Mouse (Mus musculus) intestine, embryonic 16.5 days (tissue): ENCODE data around the gene Osbp2. TPM values are rescaled to one million over a fixed set of nuclear protein-coding genes. Genes with fewer than 3 reads are reported as not detected.

Source experiments
- ATAC-seq: fragments of 200-750 bp; cut with Nextera tagmentation; 2 replicates; pipeline ENCODE4 v1.8.0; 2017; ENCODE audit warnings: moderate TSS enrichment, moderate library complexity
- H3K27ac ChIP-seq: fragments of 300-500 bp; sonication (generic); 2 replicates; pipeline ENCODE4 v1.5.1; 2014; ENCODE audit warnings: mild to moderate bottlenecking, low read length
- H3K27me3 ChIP-seq: fragments of 300-500 bp; sonication (generic); replicated peaks from 2 replicates; pipeline ENCODE4 v1.6.1; 2014; ENCODE audit warnings: low read length, control low read depth, mixed read lengths; ENCODE audit not compliant: control insufficient read depth, insufficient read depth
- H3K36me3 ChIP-seq: fragments of 300-500 bp; sonication (generic); 2 replicates; pipeline ENCODE4 v1.6.1; 2014; ENCODE audit warnings: low read length, control low read depth; ENCODE audit not compliant: control insufficient read depth, insufficient read depth
- H3K4me1 ChIP-seq: fragments of 300-500 bp; sonication (generic); 2 replicates; pipeline ENCODE4 v1.6.1; 2014; ENCODE audit warnings: low read length, control low read depth, mixed read lengths; ENCODE audit not compliant: control insufficient read depth, insufficient read depth
- H3K4me2 ChIP-seq: fragments of 300-500 bp; sonication (generic); 2 replicates; pipeline ENCODE4 v1.6.1; 2014; ENCODE audit warnings: low read depth, low read length, control low read depth
- H3K4me3 ChIP-seq: fragments of 300-500 bp; sonication (generic); 2 replicates; pipeline ENCODE4 v1.5.1; 2014; ENCODE audit warnings: mild to moderate bottlenecking, low read length
- H3K9ac ChIP-seq: fragments of 300-500 bp; sonication (generic); 2 replicates; pipeline ENCODE4 v1.6.1; 2014; ENCODE audit warnings: low read depth, low read length
- H3K9me3 ChIP-seq: fragments of 300-500 bp; sonication (generic); 2 replicates; pipeline ENCODE4 v1.6.1; 2016; ENCODE audit warnings: low read length, control low read depth; ENCODE audit not compliant: control insufficient read depth
- WGBS: fragments of 180-500 bp; shearing (Covaris S2); extraction: QIAGEN DNeasy Blood & Tissue Kit; methylation state at CpG from one replicate; pipeline ENCODE4 v1.1.7; 2014; 5-methylcytosine and 5-hydroxymethylcytosine counted together
- polyA plus RNA-seq: library from polyadenylated mRNA; unstranded; fragments of >200 nt; fragmentation: Nextera tagmentation; extraction: Ambion mirVana; gene quantifications from 2 replicates; pipeline ENCODE4 v1.2.1, GENCODE M21; 2015

Gene Osbp2
- polyA plus RNA-seq, 1 experiment from 2014 or later = 0.45 TPM

GRCm38 (mm10) chr11:3853481-3854034, 10.1 kb downstream of the Osbp2 start:
- no peak overlapping the region for H3K4me2 ChIP-seq
- ATAC-seq = no peak
- H3K4me1 ChIP-seq = no peaks in the 10 kb centered on the region
- no peaks in the 10 kb centered on the region for H3K36me3 ChIP-seq
- 66% methylated on average over 5 of the region's 5 CpGs for WGBS
- H3K4me3 ChIP-seq = no peak overlapping the region
- H3K27me3 ChIP-seq = no peaks in the 10 kb centered on the region
- H3K9me3 ChIP-seq = no peaks in the 10 kb centered on the region
- H3K9ac ChIP-seq = no peak overlapping the region
- H3K27ac ChIP-seq = no peak overlapping the region

- no peaks in the 10 kb centered on the region for H3K4me1 ChIP-seq
- H3K4me2 ChIP-seq = no peak overlapping the region
- ATAC-seq = no peak
- H3K27ac ChIP-seq = no peak overlapping the region
- no peaks in the 10 kb centered on the region for H3K9me3 ChIP-seq
- 90% methylated on average over 10 of the region's 10 CpGs for WGBS
- no peaks in the 10 kb centered on the region for H3K36me3 ChIP-seq
- H3K4me3 ChIP-seq = no peak overlapping the region
- no peaks in the 10 kb centered on the region for H3K27me3 ChIP-seq
- H3K9ac ChIP-seq = no peak overlapping the region
These were observed 10.7 kb downstream of the Osbp2 start for GRCm38 (mm10) chr11:3853031-3853430.

- 78% methylated on average over 4 of the region's 4 CpGs for WGBS
- Histone ChIP-seq H3K4me2 (no peak overlapping the region), H3K4me3 (no peak overlapping the region), H3K27me3 (no peaks in the 10 kb centered on the region), H3K27ac (no peak overlapping the region), H3K9me3 (no peaks in the 10 kb centered on the region), H3K36me3 (no peaks in the 10 kb centered on the region), H3K9ac (no peak overlapping the region), H3K4me1 (no peaks in the 10 kb centered on the region)
- no peak for ATAC-seq
These were observed 11.8 kb downstream of the Osbp2 start for GRCm38 (mm10) chr11:3851872-3852271.

GRCm38 (mm10) chr11:3850746-3851277, 12.9 kb downstream of the Osbp2 start:
- no peak for ATAC-seq
- WGBS = 51% methylated on average over 5 of the region's 5 CpGs

GRCm38 (mm10) chr11:3850315-3850614, 13.4 kb downstream of the Osbp2 start:
- ATAC-seq = no peak
- Histone ChIP-seq H3K4me1 (no peaks in the 10 kb centered on the region), H3K27ac (no peak overlapping the region), H3K4me3 (no peak overlapping the region), H3K36me3 (no peaks in the 10 kb centered on the region), H3K9ac (no peak overlapping the region), H3K9me3 (no peaks in the 10 kb centered on the region), H3K4me2 (no peak overlapping the region), H3K27me3 (no peaks in the 10 kb centered on the region)
- 80% methylated on average over 2 of the region's 2 CpGs for WGBS

More at GRCm38 (mm10) chr11:3850746-3851277, 12.9 kb downstream of the Osbp2 start:
- H3K9ac ChIP-seq = no peak overlapping the region
- no peaks in the 10 kb centered on the region for H3K36me3 ChIP-seq
- H3K4me2 ChIP-seq = no peak overlapping the region
- H3K27ac ChIP-seq = no peak overlapping the region
- no peaks in the 10 kb centered on the region for H3K4me1 ChIP-seq
- no peaks in the 10 kb centered on the region for H3K9me3 ChIP-seq
- no peaks in the 10 kb centered on the region for H3K27me3 ChIP-seq
- no peak overlapping the region for H3K4me3 ChIP-seq

GRCm38 (mm10) chr11:3849469-3850314, 14.0 kb downstream of the Osbp2 start:
- H3K9ac ChIP-seq = no peak overlapping the region
- ATAC-seq = no peak
- H3K27me3 ChIP-seq = no peaks in the 10 kb centered on the region
- H3K4me3 ChIP-seq = no peak overlapping the region
- no peaks in the 10 kb centered on the region for H3K36me3 ChIP-seq
- no peak overlapping the region for H3K4me2 ChIP-seq
- H3K27ac ChIP-seq = no peak overlapping the region
- H3K9me3 ChIP-seq = no peaks in the 10 kb centered on the region
- WGBS = 73% methylated on average over 15 of the region's 15 CpGs
- no peaks in the 10 kb centered on the region for H3K4me1 ChIP-seq

- no peaks in the 10 kb centered on the region for H3K27me3 ChIP-seq
- H3K36me3 ChIP-seq = no peaks in the 10 kb centered on the region
- ATAC-seq = no peak
- no peaks in the 10 kb centered on the region for H3K9me3 ChIP-seq
- H3K9ac ChIP-seq = no peak overlapping the region
- H3K4me1 ChIP-seq = no peaks in the 10 kb centered on the region
- H3K4me2 ChIP-seq = no peak overlapping the region
- no peak overlapping the region for H3K4me3 ChIP-seq
- no peak overlapping the region for H3K27ac ChIP-seq
- 75% methylated on average over 2 of the region's 2 CpGs for WGBS
These were observed 17.4 kb downstream of the Osbp2 start for GRCm38 (mm10) chr11:3846351-3846750.

GRCm38 (mm10) chr11:3843943-3844734, 19.6 kb downstream of the Osbp2 start:
- no peak for ATAC-seq
- Histone ChIP-seq H3K4me1 (no peaks in the 10 kb centered on the region), H3K27ac (no peak overlapping the region), H3K9ac (no peak overlapping the region), H3K4me3 (no peak overlapping the region), H3K9me3 (no peaks in the 10 kb centered on the region), H3K36me3 (no peaks in the 10 kb centered on the region), H3K4me2 (no peak overlapping the region), H3K27me3 (no peaks in the 10 kb centered on the region)
- WGBS = 79% methylated on average over 17 of the region's 17 CpGs

- 65% methylated on average over 4 of the region's 4 CpGs for WGBS
- Histone ChIP-seq H3K27ac (no peak overlapping the region), H3K4me2 (no peak overlapping the region), H3K36me3 (no peaks in the 10 kb centered on the region), H3K4me1 (no peaks in the 10 kb centered on the region), H3K27me3 (no peaks in the 10 kb centered on the region), H3K4me3 (no peak overlapping the region), H3K9ac (no peak overlapping the region), H3K9me3 (no peaks in the 10 kb centered on the region)
- no peak for ATAC-seq
These were observed 28.4 kb downstream of the Osbp2 start for GRCm38 (mm10) chr11:3835271-3835670.
